Mouse (Mus musculus): Measurements from ENCODE around the gene Fmc1.

The Fmc1 gene

GRCm38 (mm10) chr6:38552636-38553000 lies 19.3 kb downstream of the Fmc1 start:
- no peak for DNase-seq

- DNase-seq: no peak
These were observed 42.8 kb downstream of the Fmc1 start for GRCm38 (mm10) chr6:38576096-38576495.

DNA sequence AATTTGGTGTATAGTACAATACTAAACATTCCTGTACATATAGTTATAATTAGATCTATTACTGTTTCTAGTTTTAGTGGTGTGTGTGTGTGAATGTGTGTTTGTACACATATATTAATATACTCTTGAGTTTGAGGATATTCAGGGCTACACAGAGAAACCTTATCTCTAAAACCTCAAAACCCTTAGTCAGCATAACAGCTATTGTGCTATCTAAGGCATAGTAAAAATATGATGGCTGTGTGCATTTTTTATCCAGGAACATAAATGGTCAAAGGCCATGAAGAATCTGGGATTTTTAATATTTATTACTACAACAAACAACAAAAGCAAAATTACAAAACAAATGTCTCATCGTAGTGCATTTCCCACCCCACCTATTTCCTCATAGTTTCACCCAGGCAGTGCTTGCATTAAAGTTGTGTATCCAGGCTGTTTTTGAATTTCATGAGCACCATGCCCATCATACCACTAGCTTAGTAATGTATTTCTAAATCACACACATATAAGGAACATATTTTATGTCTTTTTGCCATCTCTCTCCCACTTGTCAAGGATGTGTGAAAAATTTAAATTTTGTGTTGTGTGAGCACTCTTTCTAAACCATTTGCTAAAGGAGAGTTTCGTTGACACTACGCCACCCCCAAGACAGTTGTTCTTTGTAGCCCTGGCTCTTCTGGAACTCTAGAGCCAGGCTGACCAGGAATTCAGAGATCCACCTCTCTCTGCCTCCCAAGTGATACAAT lies 47.0 kb downstream of the Fmc1 start:
- DNase-seq: no peak

DNA sequence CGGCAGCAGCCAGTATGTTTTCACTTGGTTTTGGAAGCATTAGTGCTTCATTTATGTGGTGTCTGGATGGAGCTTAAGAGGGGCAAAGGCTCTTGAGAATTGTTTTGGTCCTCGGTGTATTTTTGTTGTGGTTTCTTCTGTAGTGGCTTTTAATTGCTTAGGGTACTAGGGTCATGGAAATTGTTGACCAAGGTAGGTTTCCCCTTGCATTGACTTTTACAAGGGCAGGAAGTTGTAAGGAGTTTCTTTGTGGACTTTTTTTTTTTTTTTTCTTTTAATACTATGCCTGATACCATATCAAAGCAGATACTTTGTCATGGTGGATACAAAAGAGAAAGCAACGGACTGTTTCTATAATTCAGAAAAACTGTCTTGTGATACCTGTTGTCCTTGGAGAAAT lies 48.4 kb downstream of the Fmc1 start:
- no peak for DNase-seq
